Mouse (Mus musculus) thymus, adult 2 months (tissue): Measurements from ENCODE around the gene Kif5c. TPM values are rescaled to one million over a fixed set of nuclear protein-coding genes. Genes with fewer than 3 reads are reported as not detected.

ENCODE experiments used
- DNase-seq: peaks from one replicate; pipeline ENCODE4 v3.0.0; 2021
- H3K27ac ChIP-seq: fragments of 200-500 bp; 2 replicates; pipeline ENCODE4 v1.5.1; 2012; ENCODE audit warnings: low read length, control low read depth; ENCODE audit not compliant: control insufficient read depth, insufficient read depth
- H3K27me3 ChIP-seq: fragments of 200-500 bp; 2 replicates; pipeline ENCODE4 v1.6.1; 2012; ENCODE audit warnings: mild to moderate bottlenecking, low read length, moderate library complexity, mixed read lengths; ENCODE audit not compliant: control insufficient read depth, insufficient read depth
- H3K36me3 ChIP-seq: fragments of 200-500 bp; 2 replicates; pipeline ENCODE4 v1.6.1; 2012; ENCODE audit warnings: mild to moderate bottlenecking, low read length, moderate library complexity; ENCODE audit not compliant: control insufficient read depth, insufficient read depth
- H3K4me1 ChIP-seq: fragments of 200-500 bp; replicated peaks from 2 replicates; pipeline ENCODE4 v1.6.1; 2012; ENCODE audit warnings: low read length; ENCODE audit not compliant: control insufficient read depth, insufficient read depth
- H3K4me3 ChIP-seq: fragments of 200-500 bp; 2 replicates; pipeline ENCODE4 v1.5.1; 2012; ENCODE audit warnings: mild to moderate bottlenecking, low read length, control low read depth, moderate library complexity; ENCODE audit not compliant: control insufficient read depth, insufficient read depth
- CTCF ChIP-seq: fragments of 200-500 bp; IDR thresholded peaks from 2 replicates; pipeline ENCODE4 v1.5.1; 2012; ENCODE audit warnings: mild to moderate bottlenecking, control low read depth, low read length, moderate library complexity, borderline replicate concordance; ENCODE audit not compliant: control insufficient read depth, poor library complexity, insufficient read depth; ENCODE audit errors: extremely low read depth
- POLR2A ChIP-seq: fragments of 200-500 bp; IDR thresholded peaks from 2 replicates; pipeline ENCODE4 v1.6.1; 2012; ENCODE audit warnings: mild to moderate bottlenecking, low read length, control low read depth, moderate library complexity; ENCODE audit not compliant: control insufficient read depth, poor library complexity, insufficient read depth; ENCODE audit errors: extremely low read depth
- WGBS: fragments of 180-500 bp; shearing (Covaris S2); methylation state at CpG from one replicate; pipeline ENCODE4 v1.1.7; 2018; 5-methylcytosine and 5-hydroxymethylcytosine counted together
- polyA plus RNA-seq: library from polyadenylated mRNA; depleted of rRNA; stranded (reverse); fragments of >200 nt; gene quantifications from 2 replicates; pipeline ENCODE4 v1.2.3, GENCODE M21; 2012

The Kif5c gene
- polyA plus RNA-seq, 1 experiment, result 0.40 TPM

DNA sequence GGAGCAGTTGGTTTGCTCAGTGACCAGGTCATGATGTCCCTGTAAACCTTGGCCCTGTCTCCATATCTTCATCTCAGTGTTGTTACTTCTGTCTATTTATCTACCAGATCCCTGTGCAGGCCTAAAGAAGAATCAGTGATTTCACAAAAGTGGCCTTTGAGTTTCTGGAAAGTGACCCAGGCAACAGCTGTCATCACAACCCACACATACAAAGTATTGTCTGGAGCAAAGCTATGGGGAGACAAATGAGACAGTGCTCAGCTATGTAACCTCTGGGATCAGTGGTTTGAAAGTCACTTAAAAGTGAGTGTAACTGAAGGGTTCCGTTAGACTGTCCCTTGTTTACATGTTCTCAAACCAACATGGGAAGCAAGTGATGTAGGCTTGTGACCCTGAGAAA is 32.6 kb downstream of the Kif5c start:
- H3K27ac ChIP-seq, result no peak overlapping the region
- no peaks in the 10 kb centered on the region for H3K4me1 ChIP-seq
- no peaks in the 10 kb centered on the region for H3K36me3 ChIP-seq
- no peak overlapping the region for H3K4me3 ChIP-seq
- TF ChIP-seq POLR2A (no peak), CTCF (no peak)
- DNase-seq, result no peak
- H3K27me3 ChIP-seq, result no peaks in the 10 kb centered on the region
- 100% methylated on average over 1 of the region's 1 CpGs for WGBS

DNA sequence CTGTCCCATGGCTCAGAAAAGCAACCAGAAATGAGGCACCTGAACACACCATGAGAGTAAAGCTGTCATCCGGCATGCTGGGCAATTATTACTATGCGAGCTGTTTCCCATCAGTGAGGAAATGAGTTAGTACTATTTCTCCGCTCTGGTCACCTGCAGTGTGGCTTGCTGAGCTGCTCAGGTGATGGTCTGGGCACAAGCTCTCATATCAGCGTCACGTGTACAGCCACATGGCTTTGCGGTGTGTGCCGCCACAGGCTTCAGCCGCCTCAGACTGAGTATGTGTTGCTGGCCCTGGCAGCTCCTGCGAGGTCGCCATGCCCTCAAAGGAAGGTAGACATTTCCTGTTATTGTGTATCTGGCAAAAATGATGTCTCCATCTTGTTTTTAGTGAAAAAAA is 35.5 kb downstream of the Kif5c start:
- H3K27me3 ChIP-seq, result no peaks in the 10 kb centered on the region
- 74% methylated on average over 10 of the region's 10 CpGs for WGBS
- TF ChIP-seq CTCF, result no peak
- no peak for TF ChIP-seq POLR2A
- no peak overlapping the region for H3K4me3 ChIP-seq
- no peak for DNase-seq
- no peaks in the 10 kb centered on the region for H3K36me3 ChIP-seq
- H3K27ac ChIP-seq, result no peak overlapping the region
- no peaks in the 10 kb centered on the region for H3K4me1 ChIP-seq

DNA sequence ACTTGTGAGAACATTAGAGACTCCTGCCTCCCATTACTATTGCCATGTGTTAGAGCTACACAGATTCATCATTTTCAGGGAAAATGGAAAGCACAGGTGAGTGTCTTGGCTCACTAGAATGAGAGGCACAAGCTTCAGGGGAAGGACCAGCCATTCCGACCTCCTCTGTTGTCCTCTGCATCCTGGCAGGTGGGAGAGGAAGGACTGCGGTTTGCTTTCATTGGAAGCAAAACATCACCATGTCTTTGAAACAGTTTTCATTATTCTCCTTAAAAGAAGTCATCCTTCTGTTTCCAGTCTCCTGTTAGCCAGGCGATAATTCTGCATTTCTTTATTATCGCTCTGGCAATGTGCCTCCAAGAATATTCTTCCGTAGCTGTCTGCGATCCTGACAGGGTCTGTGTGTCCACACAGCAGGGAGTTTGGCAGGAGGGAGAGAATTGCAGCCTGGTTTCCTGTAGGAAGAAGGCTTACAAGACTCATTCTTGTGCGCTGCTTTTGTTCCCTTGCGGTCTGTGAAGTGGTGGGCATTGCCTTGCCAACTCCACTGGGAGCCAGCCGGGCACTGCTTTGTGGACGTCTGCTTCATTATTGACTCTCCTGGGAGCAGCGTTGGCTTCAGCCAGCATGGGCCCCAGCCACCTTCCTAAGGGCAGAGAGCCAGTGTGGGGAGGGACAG is 36.2 kb downstream of the Kif5c start:
- H3K27me3 ChIP-seq, result no peaks in the 10 kb centered on the region
- DNase-seq, result no peak
- no peaks in the 10 kb centered on the region for H3K4me1 ChIP-seq
- no peaks in the 10 kb centered on the region for H3K36me3 ChIP-seq
- no peak overlapping the region for H3K4me3 ChIP-seq
- no peak for TF ChIP-seq CTCF
- TF ChIP-seq POLR2A, result no peak
- WGBS, result 89% methylated on average over 11 of the region's 11 CpGs
- H3K27ac ChIP-seq, result no peak overlapping the region

DNA sequence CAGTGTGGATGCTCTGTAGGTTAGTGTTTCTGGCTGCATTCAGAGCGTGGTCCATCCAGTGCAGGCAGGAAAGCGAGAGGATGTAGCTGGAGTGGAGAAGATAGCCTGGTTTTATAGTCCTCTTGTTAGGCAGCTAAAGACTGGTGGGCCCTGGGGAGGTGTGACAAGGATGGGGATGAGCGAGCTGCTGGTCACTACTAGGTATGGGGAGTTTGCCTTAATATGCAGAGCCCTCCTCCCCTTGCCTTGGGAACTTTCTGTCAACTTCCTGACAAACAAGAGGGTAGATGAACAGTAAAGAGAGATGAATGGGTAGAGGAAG is 36.7 kb downstream of the Kif5c start:
- no peaks in the 10 kb centered on the region for H3K4me1 ChIP-seq
- no peak for DNase-seq
- H3K36me3 ChIP-seq, result no peaks in the 10 kb centered on the region
- no peaks in the 10 kb centered on the region for H3K27me3 ChIP-seq
- H3K27ac ChIP-seq, result no peak overlapping the region
- WGBS, result 91% methylated on average over 3 of the region's 3 CpGs
- H3K4me3 ChIP-seq, result no peak overlapping the region
- TF ChIP-seq POLR2A, result no peak
- TF ChIP-seq CTCF, result no peak

DNA sequence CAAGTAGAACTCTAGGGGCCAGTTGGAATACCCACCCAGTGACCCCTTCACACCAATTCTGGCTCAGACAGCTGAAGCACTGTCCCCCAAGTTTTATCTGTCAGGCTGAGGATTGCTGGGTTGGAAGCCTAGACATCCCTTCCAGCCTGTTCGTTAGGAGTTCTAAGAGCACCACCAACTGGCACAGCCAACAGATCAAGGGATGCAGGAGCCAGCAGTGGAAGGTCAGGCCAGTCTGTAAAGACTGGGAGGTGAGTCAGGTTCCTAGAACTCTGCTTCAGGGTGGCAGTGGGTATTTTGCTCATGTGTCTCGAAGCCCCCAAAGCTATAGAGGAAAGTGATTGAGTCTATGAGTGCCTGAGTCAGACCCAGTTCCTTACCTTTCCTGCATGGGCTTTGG is 37.9 kb downstream of the Kif5c start:
- Histone ChIP-seq H3K4me3 (no peak overlapping the region), H3K27ac (no peak overlapping the region), H3K4me1 (no peaks in the 10 kb centered on the region), H3K27me3 (no peaks in the 10 kb centered on the region), H3K36me3 (no peaks in the 10 kb centered on the region)
- WGBS, result 100% methylated on average over 2 of the region's 2 CpGs
- DNase-seq, result no peak
- TF ChIP-seq CTCF (no peak), POLR2A (no peak)

DNA sequence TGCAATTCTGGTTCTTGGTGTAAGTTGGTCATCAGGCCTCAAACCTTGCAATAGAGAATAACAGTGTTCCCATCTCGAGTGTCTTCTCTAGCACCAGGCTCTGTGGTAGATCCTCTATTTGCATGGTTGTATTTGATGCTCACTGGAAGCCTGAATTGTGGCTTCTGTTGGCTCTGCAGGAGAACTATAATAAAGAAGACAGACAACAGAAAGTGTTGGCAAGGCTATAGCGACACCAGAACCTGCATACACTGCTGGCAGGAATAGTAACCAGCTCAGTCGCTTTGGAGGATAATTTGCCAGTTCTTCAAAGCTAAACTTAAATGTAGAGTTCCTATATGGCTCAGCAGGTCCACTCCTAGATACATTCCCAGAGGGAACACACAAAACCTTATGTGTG is 38.6 kb downstream of the Kif5c start:
- DNase-seq, result no peak
- H3K4me3 ChIP-seq, result no peak overlapping the region
- TF ChIP-seq POLR2A, result no peak
- no peak for TF ChIP-seq CTCF
- WGBS, result 89% methylated on average over 3 of the region's 3 CpGs
- no peaks in the 10 kb centered on the region for H3K27me3 ChIP-seq
- no peaks in the 10 kb centered on the region for H3K36me3 ChIP-seq
- no peaks in the 10 kb centered on the region for H3K4me1 ChIP-seq
- H3K27ac ChIP-seq, result no peak overlapping the region

DNA sequence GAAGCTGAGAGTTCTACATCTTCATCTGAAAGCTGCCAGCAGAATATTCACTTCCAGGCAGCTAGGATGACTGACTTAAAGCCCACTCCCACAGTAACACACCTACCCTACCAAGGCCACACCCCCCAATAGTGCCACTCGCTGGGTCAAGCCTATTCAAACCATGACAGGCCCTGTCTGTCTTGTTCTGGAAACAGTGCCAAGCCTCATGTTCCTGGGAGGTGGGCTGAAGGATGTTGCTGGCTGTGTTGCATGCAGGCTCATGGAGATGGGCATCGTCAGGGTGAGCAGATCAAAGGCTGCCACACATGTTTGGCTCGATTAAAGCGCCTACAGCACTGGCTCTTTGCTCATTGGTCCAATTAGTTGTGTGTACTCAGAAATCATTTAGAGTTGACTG is 39.9 kb downstream of the Kif5c start:
- no peaks in the 10 kb centered on the region for H3K36me3 ChIP-seq
- H3K27ac ChIP-seq, result no peak overlapping the region
- TF ChIP-seq CTCF (no peak), POLR2A (no peak)
- no peak overlapping the region for H3K4me3 ChIP-seq
- no peak for DNase-seq
- H3K27me3 ChIP-seq, result no peaks in the 10 kb centered on the region
- WGBS, result 94% methylated on average over 4 of the region's 4 CpGs
- no peaks in the 10 kb centered on the region for H3K4me1 ChIP-seq
